Mouse (Mus musculus): ENCODE results near the gene Hist1h3f. TPM values are rescaled to one million over a fixed set of nuclear protein-coding genes. Genes with fewer than 3 reads are reported as not detected.
"Not testable (repeated sequence)": the region's sequence is repeated elsewhere in the genome, so short reads cannot be mapped to it uniquely, and the experiment has no call there.

Gene Hist1h3f
- total RNA-seq, 2 experiments from 2014 or later = 5.5 to 6.4 TPM

DNA sequence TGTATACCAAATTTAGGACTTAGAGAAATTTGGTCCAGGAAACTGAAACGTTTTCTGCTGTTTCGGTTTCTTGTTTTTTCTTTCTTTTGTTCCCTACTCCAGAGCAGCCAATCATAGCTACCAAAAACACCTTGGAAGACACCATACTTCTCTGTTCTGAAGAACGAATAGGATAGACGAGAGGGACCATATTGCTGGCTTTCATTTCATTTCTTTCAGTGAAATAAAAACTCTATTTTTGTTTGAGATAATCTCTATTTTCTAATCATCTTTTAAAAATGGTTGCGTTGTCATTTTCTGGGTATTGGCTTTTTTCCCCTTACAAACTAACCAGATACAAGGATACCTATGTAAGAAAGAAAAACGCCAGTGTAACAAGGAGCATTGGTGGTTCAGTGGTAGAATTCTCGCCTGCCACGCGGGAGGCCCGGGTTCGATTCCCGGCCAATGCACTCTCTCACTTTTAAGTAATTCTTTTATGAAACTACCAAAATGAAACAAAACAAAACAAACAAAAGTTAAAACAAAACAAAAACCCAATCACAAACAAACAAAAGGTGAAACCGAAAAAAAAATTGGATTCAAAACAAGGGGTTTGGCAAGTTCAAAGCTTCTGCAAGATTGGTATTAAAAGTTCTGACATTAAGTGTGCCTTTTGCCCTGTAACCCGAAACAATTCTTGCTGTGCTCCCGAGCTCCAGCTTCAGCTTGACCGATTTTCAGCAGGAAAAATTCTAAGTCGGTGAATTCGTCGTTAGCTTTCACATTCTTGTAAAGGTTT, 26.8 kb upstream of the Hist1h3f start:
- DNase-seq = peak; percentile 53 to 79

DNA sequence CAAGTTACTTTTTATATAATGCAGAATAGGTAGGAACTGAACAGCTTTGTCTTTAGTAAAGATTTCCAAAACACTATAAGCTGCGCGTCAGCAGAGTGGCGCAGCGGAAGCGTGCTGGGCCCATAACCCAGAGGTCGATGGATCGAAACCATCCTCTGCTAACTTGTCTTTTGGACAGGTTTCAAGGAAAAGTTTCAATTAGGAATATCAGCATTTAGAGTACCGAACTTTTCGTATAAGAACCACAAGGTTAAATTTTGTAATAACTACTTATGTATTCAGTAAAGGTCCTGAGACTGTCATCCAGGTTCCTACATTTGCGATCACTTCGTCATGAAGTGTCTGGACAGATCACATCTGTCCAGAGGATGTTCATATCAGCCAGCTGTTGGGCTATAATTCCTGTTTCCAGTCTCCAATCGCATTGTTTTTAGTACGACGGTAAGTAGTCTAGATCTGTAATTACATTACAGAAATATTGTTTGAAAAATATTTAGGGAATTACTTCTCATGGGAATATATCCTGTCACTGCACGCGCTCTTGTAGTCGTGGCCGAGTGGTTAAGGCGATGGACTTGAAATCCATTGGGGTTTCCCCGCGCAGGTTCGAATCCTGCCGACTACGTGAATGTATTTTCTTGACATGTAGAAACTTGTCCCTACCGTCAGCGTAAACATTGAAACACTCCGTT, 26.1 kb upstream of the Hist1h3f start:
- DNase-seq = peak; percentile 68 to 87
- intact Hi-C loops (cut with DNase I) = loop anchor here (5.0 kb wide), 1 partner anchor 1490 kb away; no protein-coding TSS in a partner anchor

More for the DNA sequence above, 26.8 kb upstream of the Hist1h3f start:
- intact Hi-C loops (cut with DNase I) = loop anchor here (5.0 kb wide), 1 partner anchor 1490 kb away; no protein-coding TSS in a partner anchor

DNA sequence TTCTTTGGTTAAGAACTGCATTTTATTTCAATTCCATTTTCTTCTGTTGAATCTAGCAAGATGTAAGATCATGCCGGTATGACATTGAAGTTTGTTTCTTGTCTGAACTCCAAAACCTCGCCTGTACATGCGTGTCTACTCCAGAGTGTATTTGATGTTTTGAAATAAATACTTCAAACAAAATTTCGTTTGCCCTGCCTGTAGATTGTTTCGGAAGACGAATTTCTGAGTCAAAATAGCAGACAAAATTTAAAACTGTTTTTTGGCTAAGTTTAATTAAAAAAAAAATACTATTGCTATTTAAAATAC, 25.6 kb upstream of the Hist1h3f start:
- intact Hi-C loops (cut with DNase I) = loop anchor here (5.0 kb wide), 1 partner anchor 1491 kb away; no protein-coding TSS in a partner anchor
- DNase-seq = no peak

DNA sequence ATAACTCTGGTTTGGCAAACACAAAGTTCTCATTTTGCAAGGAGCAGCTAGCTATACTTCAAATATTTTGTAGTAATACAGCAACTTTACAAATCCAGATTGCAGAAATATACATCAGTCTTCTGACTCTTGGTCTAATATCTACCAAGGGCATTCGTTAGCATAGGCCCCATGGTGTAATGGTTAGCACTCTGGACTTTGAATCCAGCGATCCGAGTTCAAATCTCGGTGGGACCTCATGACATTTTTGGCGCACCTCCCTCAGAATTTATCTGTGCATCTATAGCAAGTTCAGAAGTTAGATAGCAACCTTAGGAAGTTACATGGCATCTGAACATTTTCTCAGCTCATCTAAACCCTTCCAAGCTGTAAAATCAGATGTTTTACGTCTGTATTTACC, 25.0 kb upstream of the Hist1h3f start:
- peak; percentile 46 to 59 for DNase-seq
- intact Hi-C loops (cut with DNase I) = loop anchor here (1.0 to 5.0 kb wide), 2 partner anchors 87 to 1492 kb away; no protein-coding TSS in a partner anchor

DNA sequence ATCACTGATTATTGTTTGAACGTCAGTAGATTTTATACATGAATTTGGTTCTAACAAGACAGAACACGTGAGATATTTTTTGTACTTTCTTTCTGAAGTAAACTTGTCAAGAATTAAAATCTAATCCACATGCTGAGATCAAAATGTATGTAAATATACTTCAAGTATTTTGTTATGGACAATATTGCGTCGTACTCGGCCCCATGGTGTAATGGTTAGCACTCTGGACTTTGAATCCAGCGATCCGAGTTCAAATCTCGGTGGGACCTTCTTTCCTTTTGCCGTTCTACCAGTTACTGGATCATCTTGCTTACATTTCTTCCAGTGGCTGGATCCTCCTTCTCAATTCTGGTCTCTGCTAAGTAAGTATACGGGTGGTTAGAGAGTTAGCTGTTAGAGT, 24.4 kb upstream of the Hist1h3f start:
- peak; percentile 44 to 61 for DNase-seq
- intact Hi-C loops (cut with DNase I) = loop anchor here (1.0 to 5.0 kb wide), 2 partner anchors 87 to 1492 kb away; no protein-coding TSS in a partner anchor

DNA sequence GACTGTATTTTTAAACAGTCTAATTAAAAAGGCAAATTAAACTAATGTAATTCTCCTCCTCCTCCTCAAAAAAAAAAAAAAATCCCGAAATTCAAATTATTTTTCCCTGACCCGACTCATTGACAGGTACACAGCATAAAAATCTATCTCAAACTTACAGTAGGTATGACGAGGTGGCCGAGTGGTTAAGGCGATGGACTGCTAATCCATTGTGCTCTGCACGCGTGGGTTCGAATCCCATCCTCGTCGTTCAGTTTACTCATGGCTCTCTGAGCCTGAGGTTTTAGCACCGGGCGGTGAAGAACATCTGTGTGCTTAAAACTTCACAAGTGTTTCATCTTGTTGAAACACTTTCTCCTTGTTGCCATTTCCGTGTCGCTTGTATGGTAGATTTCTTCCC, 22.1 kb upstream of the Hist1h3f start:
- peak; percentile 56 to 60 for DNase-seq
- intact Hi-C loops (cut with DNase I) = no loop called here

DNA sequence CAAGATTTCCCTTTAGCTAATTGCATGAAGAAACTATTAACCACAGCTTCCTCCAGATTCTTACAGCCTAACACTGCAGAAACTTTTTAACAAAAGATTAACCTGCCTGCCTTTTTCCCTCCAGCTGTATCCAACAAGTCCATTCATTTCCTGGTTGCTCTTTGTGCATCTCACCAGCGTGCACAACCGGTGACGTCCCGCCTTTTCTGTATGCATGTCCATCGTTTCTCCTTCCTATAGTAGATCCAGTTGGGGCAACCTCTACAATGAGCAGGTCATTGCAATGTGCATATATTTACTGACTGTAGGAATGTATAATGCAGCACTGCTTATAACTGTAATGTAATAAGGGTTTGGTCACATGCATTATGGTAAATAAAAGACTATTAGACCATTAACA, 19.9 kb upstream of the Hist1h3f start:
- DNase-seq = no peak
- intact Hi-C loops (cut with DNase I) = no loop called here

DNA sequence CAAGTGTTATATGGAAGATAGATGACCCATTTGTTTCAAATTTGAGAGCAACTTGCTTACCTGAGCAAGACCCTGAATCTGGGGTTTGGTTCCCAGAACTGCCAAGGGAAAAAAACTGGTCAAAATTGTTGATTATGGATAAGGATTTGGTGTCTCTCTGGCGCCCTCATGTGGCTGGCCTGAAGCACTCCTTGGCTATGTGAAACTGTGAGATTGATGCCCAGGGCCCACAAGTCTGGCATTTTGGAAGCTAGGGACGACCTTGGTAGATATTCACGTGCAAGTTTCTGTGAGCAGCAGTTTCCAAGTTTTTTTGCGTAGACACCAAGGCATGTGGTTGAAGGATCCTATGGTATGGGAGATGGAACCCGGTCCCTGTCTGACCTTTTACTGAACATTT, 19.2 kb upstream of the Hist1h3f start:
- intact Hi-C loops (cut with DNase I) = no loop called here
- DNase-seq = peak; percentile 41 to 55

DNA sequence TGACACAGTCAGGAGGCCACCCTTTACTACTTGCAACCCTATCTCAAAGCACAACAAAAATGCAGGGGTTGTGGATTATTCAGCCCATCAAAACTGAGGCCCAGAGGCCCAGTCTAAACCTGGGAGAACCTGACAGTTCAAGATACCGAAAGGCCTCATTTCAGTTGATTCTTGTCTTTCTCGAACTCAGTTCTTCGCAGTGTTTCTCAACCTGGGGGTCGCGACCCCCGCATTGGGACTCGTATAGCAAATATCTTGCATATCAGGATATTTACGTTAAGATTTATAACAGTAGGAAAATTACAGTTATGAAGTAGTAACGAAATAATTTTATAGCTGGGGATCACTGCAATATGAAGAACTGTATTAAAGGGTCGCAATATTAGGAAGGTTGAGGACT, 18.0 kb upstream of the Hist1h3f start:
- intact Hi-C loops (cut with DNase I) = no loop called here
- DNase-seq = no peak

DNA sequence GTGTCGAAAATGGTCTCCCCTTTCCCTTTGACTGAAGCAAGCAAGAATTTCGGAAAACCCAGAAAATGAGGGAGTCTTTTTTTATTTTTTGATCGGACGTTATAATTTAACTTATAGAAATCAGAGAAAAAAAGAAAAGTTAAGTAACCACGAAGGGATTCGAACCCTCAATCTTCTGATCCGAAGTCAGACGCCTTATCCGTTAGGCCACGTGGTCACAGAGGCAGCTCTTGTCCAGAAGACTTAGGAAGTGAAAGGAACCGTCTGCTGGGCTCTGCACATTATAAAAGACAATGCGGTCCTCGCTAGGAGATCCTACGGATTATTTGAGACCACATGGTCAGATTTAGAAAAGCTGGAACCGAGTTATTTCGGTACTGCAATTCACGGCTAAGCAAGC, 17.5 kb upstream of the Hist1h3f start:
- intact Hi-C loops (cut with DNase I) = no loop called here
- peak; percentile 82 to 86 for DNase-seq

DNA sequence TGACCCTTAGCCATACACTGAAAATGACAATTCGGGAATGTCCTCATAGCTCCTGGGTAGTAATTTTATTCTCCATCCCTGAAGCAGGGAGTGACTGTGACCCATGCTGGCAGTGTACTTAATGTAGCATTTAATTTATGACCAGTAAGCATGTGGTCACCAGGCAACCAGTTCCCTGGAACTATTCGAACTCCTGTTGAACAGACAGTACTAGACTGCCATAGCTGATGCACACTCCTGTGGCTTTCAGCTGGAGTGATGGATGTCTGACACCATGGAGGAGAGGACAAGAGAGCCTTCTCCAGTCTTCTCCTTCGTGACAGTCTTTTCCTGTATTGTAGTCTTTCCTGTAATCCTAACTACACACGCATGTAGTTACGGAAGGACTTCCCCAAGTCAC, 14.8 kb upstream of the Hist1h3f start:
- intact Hi-C loops (cut with DNase I) = no loop called here
- no peak for DNase-seq

DNA sequence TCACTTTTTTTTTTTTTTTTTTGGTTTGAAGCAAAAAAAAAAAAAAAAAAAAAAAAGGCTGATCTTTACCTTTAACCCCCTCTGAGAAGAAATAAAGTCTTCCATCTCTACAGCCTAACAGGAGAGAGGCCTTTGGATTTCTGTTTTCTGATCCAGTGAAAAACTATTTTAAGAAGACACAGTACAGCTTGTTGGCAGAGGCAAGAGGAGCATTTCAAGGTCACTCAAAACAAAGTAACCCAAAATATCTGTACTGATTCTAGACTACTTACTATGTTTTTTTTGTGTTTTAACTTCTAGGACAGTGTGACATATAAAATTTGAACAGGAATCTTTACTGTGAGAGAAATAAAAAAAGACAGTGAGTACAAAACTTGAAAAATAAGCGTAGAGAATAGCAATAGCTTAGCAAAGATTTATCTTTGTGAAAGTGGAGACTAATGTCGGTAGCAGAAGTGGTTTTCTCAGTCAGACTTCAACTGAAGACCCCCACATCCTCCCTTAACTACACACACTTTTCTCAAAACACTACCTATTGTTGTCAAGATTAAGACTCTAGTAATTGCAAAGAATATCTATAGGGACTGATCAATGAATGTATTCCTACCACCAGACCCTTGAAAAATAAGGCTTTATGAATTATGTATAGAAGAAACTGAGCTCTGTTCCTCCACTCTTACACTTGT, 14.2 kb upstream of the Hist1h3f start:
- no peak for DNase-seq
- intact Hi-C loops (cut with DNase I) = no loop called here

DNA sequence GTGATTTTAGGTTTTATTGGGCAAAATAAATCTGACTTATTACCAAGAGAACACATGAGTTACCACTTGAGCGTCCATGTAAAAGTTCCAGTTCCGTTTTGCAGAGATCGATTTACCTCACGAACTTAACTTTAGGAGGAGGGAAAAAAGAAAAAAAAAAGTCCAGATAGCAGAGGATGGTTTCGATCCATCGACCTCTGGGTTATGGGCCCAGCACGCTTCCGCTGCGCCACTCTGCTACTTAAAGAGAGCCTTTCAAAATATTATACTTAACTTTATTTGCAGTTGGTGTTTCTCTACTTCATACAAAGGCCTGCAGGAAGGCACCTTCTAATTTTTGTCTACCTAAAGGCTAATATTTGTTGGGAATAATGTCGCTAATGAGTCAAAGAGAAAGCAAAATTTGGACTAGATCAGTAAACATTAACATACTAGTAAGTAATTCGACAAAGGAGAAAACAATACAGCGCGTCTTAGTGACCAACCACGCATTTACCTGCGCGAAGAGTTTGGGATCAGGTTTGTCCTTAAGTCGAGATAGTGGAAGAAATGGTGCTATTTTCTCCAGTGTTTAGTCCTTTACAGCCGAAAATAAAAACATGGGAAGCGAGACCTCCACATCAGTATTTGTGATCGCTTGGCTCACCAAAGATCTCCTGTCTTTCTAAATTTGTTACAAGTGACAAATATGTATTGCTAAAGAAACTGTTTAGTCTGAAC, 13.5 kb upstream of the Hist1h3f start:
- intact Hi-C loops (cut with DNase I) = no loop called here
- DNase-seq = peak in 1 of 2 experiments; percentile 65

DNA sequence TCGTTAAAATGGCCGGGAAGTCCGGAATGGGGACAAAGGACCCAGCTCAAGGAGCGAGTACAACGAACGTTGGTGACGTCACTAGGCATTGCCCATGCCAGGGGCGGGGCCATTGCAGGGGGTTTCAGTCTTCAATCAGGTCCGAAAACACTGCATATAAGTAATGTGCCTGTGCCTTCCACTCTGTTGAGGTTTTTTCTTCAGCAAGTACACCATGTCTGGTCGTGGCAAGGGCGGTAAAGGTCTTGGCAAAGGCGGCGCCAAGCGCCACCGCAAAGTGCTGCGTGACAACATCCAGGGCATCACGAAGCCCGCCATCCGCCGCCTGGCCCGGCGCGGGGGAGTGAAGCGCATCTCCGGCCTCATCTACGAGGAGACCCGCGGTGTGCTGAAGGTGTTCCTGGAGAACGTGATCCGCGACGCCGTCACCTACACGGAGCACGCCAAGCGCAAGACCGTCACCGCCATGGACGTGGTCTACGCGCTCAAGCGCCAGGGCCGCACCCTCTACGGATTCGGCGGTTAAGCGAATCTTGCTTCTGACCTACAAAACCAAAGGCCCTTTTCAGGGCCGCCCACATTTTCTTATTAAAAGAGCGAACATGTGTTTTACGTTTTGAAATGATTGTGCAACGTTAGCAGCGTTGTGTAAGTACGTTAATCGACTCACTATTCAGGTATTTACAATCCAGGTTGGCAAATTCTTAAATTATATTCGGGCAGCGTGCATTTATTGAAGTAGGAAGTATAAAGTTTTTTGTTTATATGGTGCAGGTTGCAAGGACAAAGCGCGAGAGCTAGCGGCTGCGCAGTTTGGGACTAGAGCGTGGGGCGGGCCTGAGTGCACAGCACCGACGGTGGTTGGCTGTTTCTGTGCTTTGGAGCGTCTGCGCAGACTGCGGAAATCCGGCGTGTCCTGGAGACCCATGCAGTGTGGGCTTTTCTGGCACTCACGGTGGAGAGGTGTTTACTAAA, 12.7 kb upstream of the Hist1h3f start, which contains the start of gene Hist1h4h:
Hist1h4h (plus strand) TSS at position 150 of the 975 bp plus-strand sequence.
- intact Hi-C loops (cut with DNase I) = no loop called here
- DNase-seq = peak; percentile 88

DNA sequence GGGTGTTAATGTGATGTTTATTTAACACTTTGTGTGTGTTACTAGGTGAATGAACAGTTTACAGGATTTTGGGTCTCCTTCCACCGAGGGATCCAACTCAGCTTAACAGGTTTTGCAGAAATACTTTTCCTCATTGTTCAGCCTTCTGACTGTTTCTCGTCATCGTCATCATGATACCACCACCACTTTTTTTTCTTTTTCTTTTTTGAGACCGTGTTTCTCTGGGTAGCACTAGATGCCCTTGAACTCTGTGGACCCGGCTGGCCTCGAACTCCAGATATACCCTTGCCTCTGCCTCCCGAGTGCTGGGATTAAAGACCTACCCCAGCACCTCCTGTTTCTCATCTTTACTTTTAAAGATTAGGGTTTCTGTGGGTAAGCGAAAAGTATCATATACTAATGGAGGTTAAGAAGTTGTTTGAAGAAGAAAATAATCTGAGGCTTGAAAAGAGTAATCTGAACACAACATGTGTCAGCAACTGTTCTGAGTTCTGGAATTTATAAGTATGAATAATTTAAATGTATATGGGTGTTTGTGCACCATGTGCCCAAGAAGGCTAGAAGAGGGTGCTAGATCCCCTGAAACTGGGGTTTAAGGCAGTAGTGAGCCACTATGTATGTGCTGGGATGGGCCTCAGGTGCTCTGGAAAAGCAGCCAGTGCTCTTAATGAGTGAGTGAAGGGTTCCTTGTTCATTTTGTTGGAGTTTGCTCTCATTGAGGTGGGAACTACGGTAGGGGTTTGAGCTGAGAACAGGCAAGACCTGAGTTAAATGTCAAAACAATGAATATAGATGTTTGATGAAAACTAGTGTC, 11.4 kb upstream of the Hist1h3f start:
- DNase-seq = no peak
- intact Hi-C loops (cut with DNase I) = no loop called here

DNA sequence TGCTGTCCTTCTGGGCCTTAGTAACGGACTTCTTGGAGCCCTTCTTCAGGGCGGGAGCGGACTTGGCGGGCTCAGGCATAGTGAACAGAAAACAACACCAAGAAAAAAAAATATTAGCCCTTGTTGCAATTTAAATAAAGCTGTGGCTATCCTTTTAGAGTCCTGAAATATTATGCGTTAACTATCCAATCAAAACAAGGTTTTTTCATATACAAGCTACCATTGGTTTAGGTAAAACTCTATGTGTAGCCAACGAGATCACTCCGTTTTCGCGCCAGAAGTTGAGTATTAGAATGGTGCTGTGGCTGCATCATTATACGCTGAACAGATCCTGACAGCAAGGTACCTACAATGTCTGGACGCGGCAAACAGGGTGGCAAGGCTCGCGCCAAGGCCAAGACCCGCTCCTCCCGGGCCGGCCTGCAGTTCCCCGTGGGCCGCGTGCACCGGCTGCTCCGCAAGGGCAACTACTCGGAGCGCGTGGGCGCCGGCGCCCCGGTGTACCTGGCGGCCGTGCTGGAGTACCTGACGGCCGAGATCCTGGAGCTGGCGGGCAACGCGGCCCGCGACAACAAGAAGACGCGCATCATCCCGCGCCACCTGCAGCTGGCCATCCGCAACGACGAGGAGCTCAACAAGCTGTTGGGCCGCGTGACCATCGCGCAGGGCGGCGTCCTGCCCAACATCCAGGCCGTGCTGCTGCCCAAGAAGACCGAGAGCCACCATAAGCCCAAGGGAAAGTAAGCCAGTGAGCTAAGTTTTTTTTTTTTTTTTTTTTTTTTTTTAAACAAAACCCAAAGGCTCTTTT, 10.1 kb upstream of the Hist1h3f start, which contains the start of gene Hist1h2af:
Hist1h2af (plus strand) TSS at position 347 of the 808 bp plus-strand sequence.
- intact Hi-C loops (cut with DNase I); DNase-seq: not testable (repeated sequence)

DNA sequence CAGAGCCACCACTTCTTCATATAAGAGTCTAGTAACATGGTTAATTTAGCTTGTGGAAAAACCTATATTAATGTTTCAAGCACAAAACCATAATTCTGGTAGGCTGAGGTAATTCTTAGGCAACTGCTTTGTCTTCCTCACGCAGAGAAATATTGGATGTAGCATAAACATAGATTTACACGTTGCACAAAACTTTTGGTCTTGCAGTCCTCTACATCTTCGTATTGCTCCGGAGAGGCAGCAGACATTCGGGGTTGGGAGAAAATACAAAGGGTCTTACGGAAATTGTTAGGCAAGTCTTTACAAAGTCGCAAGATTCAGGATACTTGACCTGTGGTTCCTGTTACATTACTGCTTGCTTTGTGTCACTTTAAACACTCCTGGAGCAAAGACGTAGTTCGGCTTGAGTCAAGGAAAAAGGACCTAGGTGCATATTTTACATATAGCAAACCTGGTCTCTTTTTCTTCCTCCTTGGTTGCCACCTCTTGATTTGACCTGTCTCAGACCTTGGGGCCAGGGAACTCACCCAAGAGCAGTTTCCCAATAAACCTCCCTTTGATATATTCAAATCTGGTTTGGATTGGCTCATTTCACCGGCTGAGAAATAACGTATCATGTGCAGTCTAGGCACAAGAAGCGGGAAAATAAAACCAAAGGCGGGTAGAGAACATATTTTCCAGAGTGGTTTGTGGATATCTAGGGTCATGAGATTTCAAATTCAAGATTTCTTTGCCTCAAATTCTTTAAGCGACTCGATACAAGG, 9.3 kb upstream of the Hist1h3f start:
- DNase-seq = no peak
- intact Hi-C loops (cut with DNase I) = no loop called here
